Mouse (Mus musculus) embryonic facial prominence, embryonic 15.5 days (tissue): ENCODE measurements around the gene Rpl35a. TPM values are rescaled to one million over a fixed set of nuclear protein-coding genes. Genes with fewer than 3 reads are reported as not detected.
"Not testable (repeated sequence)": the region's sequence is repeated elsewhere in the genome, so short reads cannot be mapped to it uniquely, and the experiment has no call there.

ENCODE experiments used
- ATAC-seq: fragments of 200-750 bp; cut with Nextera tagmentation; 2 replicates; pipeline ENCODE4 v1.8.0; 2017; ENCODE audit warnings: low read depth, moderate TSS enrichment; ENCODE audit not compliant: insufficient number of reproducible peaks, low FRiP score, low TSS enrichment
- H3K27ac ChIP-seq: fragments of 300-500 bp; sonication (generic); replicated peaks from 2 replicates; pipeline ENCODE4 v1.5.1; 2015; ENCODE audit warnings: mild to moderate bottlenecking, inconsistent platforms
- H3K27me3 ChIP-seq: fragments of 300-500 bp; sonication (generic); 2 replicates; pipeline ENCODE4 v1.6.1; 2015; ENCODE audit warnings: inconsistent platforms
- H3K36me3 ChIP-seq: fragments of 300-500 bp; sonication (generic); 2 replicates; pipeline ENCODE4 v1.6.1; 2015; ENCODE audit warnings: mild to moderate bottlenecking, inconsistent platforms
- H3K4me1 ChIP-seq: fragments of 300-500 bp; sonication (generic); 2 replicates; pipeline ENCODE4 v1.6.1; 2015; ENCODE audit warnings: inconsistent platforms
- H3K4me2 ChIP-seq: fragments of 300-500 bp; sonication (generic); replicated peaks from 2 replicates; pipeline ENCODE4 v1.6.1; 2015; ENCODE audit warnings: mild to moderate bottlenecking, inconsistent platforms
- H3K4me3 ChIP-seq: fragments of 300-500 bp; sonication (generic); replicated peaks from 2 replicates; pipeline ENCODE4 v1.5.1; 2015; ENCODE audit warnings: mild to moderate bottlenecking, inconsistent platforms
- H3K9ac ChIP-seq: fragments of 300-500 bp; sonication (generic); 2 replicates; pipeline ENCODE4 v1.6.1; 2015; ENCODE audit warnings: inconsistent platforms
- H3K9me3 ChIP-seq: fragments of 300-500 bp; sonication (generic); replicated peaks from 2 replicates; pipeline ENCODE4 v1.6.1; 2016; ENCODE audit warnings: inconsistent platforms
- WGBS: fragments of 180-500 bp; shearing (Covaris S2); methylation state at CpG from one replicate; pipeline ENCODE4 v1.1.7; 2015; 5-methylcytosine and 5-hydroxymethylcytosine counted together
- polyA plus RNA-seq: library from polyadenylated mRNA; unstranded; fragments of >200 nt; fragmentation: Nextera tagmentation; extraction: Ambion mirVana; gene quantifications from 2 replicates; pipeline ENCODE4 v1.2.1, GENCODE M21; 2015

Rpl35a gene
- polyA plus RNA-seq, 1 experiment from 2014 or later, result 937 TPM

DNA sequence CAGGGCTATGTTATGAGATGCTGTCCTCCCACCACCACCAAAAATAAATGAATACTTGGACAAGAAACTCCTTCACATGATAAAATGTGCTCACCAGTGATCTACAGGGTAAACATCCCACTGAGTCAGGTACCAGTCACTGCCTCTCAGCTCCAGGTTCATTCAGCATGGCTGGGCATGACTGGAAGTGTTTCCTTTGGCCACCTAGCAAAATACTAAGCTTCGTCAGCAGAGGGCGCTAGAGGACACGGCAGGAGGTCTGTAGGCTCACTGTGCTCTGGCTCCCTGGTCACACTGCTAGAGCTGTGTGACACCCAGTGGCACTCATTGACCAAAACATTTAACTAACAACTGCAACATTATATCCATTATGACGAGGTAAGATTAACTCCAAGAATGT lies 32.5 kb upstream of the Rpl35a start:
- H3K4me3 ChIP-seq, result no peak overlapping the region
- no peak overlapping the region for H3K27ac ChIP-seq
- 5% methylated on average over 4 of the region's 4 CpGs for WGBS
- H3K27me3 ChIP-seq, result no peaks in the 10 kb centered on the region
- H3K4me1 ChIP-seq, result no peaks in the 10 kb centered on the region
- no peak overlapping the region for H3K9ac ChIP-seq
- H3K36me3 ChIP-seq, result no peaks in the 10 kb centered on the region
- no peaks in the 10 kb centered on the region for H3K9me3 ChIP-seq
- no peak for ATAC-seq
- no peak overlapping the region for H3K4me2 ChIP-seq

DNA sequence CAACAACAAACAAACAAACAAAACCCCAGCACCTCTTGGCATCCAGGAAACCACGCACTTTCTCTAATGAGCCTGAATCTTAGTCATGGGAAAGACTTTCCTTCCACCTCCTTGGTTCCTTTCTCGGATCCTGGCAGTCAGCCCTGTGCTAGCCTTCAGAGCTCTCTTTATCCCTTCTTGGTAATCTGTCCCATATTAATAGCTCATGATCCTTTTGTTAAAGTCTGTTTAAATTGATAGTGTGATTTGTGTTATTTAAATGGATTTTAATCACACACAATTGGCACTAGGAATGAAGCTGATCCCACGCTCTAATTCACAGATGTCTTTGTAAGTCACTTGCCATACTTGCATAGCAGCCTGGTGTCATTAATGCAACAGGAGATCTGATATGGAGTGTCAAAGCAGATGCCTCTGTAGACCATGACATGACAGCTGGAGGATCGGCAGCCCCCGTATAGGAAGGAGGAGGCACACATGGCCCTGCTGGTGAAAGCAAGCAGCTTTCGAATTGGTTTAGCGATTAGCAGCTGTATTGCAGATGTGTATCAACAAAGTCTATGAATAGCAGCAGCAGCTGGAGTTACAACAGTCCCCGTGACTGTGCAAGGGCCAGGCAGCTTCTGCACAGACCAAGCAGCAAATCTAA lies 31.7 kb upstream of the Rpl35a start:
- 44% methylated on average over 8 of the region's 8 CpGs for WGBS
- no peak overlapping the region for H3K4me3 ChIP-seq
- ATAC-seq, result no peak; the same call in 1 of the 2 replicates
- no peaks in the 10 kb centered on the region for H3K36me3 ChIP-seq
- H3K27ac ChIP-seq, result no peak overlapping the region
- H3K27me3 ChIP-seq, result no peaks in the 10 kb centered on the region
- H3K4me2 ChIP-seq, result no peak overlapping the region
- no peaks in the 10 kb centered on the region for H3K9me3 ChIP-seq
- no peak overlapping the region for H3K9ac ChIP-seq
- H3K4me1 ChIP-seq, result no peaks in the 10 kb centered on the region

DNA sequence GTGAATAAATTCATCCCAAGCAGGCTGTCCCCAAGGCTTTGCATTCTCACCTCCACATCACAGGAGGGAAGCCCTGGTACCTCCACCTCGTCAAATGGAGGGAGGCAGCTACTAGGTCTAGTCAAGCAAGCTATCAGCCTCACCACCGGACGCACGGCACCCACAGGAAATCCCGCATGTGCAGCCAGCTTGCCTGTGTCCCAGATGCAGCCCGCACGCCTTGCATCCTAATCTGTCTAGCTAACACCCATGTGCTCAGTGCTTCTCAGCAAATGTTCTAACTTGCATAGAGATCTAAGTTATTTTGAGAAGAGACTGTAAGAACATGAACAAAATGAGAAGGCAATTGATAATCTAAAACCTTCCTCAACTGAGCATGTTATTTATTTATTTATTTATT lies 29.9 kb upstream of the Rpl35a start:
- H3K9ac ChIP-seq, result no peak overlapping the region
- H3K36me3 ChIP-seq, result no peaks in the 10 kb centered on the region
- no peaks in the 10 kb centered on the region for H3K27me3 ChIP-seq
- no peak overlapping the region for H3K4me2 ChIP-seq
- H3K4me3 ChIP-seq, result no peak overlapping the region
- H3K9me3 ChIP-seq, result no peaks in the 10 kb centered on the region
- no peak for ATAC-seq
- H3K27ac ChIP-seq, result no peak overlapping the region
- WGBS, result 69% methylated on average over 7 of the region's 7 CpGs
- no peaks in the 10 kb centered on the region for H3K4me1 ChIP-seq

DNA sequence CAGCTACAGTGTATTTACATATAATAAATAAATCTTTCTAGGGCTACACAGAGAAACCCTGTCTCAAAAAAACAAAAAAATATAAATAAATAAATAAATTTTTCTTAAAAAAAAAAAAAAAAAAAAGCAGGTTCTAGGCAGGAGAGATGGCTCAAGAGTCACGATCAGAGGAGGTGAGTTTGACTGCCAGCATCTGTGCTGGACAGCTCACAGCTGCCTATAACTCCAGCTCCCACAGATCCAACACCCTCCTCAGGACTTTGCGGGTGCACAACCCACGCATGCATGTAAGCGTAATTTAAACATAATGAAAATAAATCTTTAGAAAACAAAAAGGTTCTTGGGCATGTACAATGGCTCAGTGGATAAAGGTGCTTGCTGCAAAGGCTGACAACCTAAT lies 20.2 kb upstream of the Rpl35a start:
- H3K4me2 ChIP-seq, result no peak overlapping the region
- 65% methylated on average over 4 of the region's 4 CpGs for WGBS
- no peak overlapping the region for H3K27ac ChIP-seq
- H3K4me3 ChIP-seq, result no peak overlapping the region
- no peaks in the 10 kb centered on the region for H3K27me3 ChIP-seq
- no peak for ATAC-seq
- H3K9me3 ChIP-seq, result no peaks in the 10 kb centered on the region
- H3K4me1 ChIP-seq, result no peaks in the 10 kb centered on the region
- H3K9ac ChIP-seq, result no peak overlapping the region
- no peaks in the 10 kb centered on the region for H3K36me3 ChIP-seq

DNA sequence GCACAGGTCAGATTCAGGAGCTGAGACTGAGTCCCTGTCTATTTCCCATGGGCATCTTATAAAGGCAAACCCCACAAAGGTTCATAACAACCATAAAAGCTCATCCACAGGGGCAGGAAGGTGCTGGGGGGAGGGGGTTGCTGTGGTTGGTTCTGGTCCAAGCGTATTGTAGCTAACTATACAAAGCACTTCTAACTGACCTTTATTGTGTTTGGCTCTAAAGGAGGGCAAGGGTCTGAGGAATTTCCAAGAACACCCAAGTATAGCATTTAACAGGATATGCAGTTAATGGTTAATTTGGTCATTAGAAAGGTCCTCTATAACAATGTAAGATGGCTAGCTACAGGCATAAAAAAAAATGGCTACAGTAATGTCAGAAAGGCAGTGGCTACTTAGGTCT lies 13.6 kb upstream of the Rpl35a start:
- H3K27me3 ChIP-seq, result no peaks in the 10 kb centered on the region
- no peaks in the 10 kb centered on the region for H3K9me3 ChIP-seq
- H3K36me3 ChIP-seq, result no peaks in the 10 kb centered on the region
- H3K4me2 ChIP-seq, result no peak overlapping the region
- no peak for ATAC-seq
- H3K27ac ChIP-seq, result no peak overlapping the region
- no peak overlapping the region for H3K9ac ChIP-seq
- no peaks in the 10 kb centered on the region for H3K4me1 ChIP-seq
- no peak overlapping the region for H3K4me3 ChIP-seq
- 88% methylated on average over 1 of the region's 1 CpGs for whole genome bisulfite sequencing

DNA sequence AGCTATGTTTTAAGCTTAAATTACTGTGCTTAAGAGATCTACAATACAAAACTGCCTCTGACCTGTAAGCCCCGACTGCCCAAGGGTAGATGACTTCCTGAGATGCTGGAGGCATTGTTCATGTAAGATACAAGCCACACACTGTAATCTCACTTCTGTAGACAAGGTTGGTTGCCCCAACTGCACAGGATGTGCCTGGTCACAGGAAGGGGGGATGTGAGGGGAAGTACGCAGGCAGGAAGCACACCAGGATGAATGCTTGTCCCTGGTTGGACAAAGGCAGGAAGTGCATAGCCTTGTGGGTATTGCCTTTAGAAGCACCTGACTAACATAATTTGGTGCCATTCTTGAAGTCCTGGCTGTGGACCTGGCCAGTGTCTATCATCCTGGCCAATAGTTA lies 13.0 kb upstream of the Rpl35a start:
- ATAC-seq, result no peak
- H3K4me1 ChIP-seq, result no peaks in the 10 kb centered on the region
- H3K9me3 ChIP-seq, result no peaks in the 10 kb centered on the region
- no peaks in the 10 kb centered on the region for H3K36me3 ChIP-seq
- H3K9ac ChIP-seq, result no peak overlapping the region
- H3K27ac ChIP-seq, result no peak overlapping the region
- H3K4me2 ChIP-seq, result no peak overlapping the region
- WGBS, result 68% methylated on average over 2 of the region's 2 CpGs
- H3K27me3 ChIP-seq, result no peaks in the 10 kb centered on the region
- no peak overlapping the region for H3K4me3 ChIP-seq

DNA sequence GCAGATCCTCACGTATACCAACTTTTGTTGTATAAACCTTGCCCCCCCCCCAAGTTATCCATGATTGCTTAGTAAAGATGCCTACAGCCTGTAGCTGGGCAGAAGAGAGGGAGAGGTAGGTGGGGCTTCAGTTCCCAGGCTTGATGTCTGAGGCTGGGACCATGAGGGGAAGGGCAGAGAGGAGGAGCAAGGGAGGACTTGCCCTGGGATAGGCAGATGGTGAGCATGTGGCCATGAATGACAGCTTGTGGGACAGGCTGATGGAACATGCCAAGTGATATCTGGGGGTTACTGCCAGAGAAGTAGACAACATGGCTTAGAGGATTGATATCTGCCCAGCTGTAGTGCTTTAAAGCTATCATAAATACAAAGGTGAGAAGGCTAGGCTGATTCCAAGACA lies 8.2 kb upstream of the Rpl35a start:
- Histone ChIP-seq H3K27ac (no peak overlapping the region), H3K4me2 (no peak overlapping the region), H3K9me3 (no peaks in the 10 kb centered on the region), H3K27me3 (no peaks in the 10 kb centered on the region), H3K4me1 (no peaks in the 10 kb centered on the region), H3K4me3 (no peak overlapping the region), H3K36me3 (no peaks in the 10 kb centered on the region), H3K9ac (no peak overlapping the region)
- ATAC-seq, result no peak
- 89% methylated on average over 1 of the region's 1 CpGs for WGBS

DNA sequence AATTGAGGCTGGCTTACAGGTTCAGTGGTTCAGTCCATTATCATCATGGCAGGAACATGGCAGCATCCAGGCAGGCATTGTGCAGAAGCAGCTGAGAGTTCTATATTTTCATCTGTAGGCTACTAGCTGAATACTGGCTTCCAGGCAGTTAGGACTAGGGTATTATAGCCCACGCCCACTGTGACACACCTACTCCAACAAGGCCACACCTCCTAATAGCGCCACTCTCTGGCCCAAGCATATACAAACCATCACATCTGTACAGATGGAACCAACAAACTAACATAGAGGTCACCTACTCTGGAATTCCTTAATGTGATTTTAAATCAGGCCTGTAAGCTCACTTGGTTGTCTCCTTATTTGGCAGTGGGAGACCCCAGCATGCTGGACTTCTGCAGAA lies 7.6 kb upstream of the Rpl35a start:
- Histone ChIP-seq H3K4me3 (no peak overlapping the region), H3K4me1 (no peaks in the 10 kb centered on the region), H3K27ac (no peak overlapping the region), H3K9me3 (no peaks in the 10 kb centered on the region), H3K36me3 (no peaks in the 10 kb centered on the region), H3K27me3 (no peaks in the 10 kb centered on the region), H3K4me2 (no peak overlapping the region), H3K9ac (no peak overlapping the region)
- 72% methylated on average over 2 of the region's 2 CpGs for WGBS
- no peak for ATAC-seq

DNA sequence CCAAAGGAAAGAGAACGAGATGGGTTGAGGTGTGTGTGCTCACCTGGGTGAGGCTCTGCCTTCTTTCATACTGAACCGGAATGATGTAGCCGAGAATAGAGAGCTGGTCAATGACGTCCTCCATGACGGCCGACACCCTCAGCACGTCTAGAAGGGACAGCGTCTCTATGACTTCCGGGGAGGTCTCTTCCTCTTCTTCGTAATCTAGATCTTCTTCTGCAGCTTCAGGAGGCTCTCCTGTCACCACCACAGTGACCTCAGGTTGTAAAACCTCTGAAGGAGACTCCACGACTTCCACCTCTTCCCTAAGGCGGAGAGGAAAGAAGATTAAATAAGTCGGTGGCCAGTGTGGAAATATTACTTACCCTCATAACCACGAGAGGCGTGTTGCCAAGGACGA lies 6.4 kb upstream of the Rpl35a start:
- no peaks in the 10 kb centered on the region for H3K9me3 ChIP-seq
- no peak for ATAC-seq
- H3K4me1 ChIP-seq, result no peaks in the 10 kb centered on the region
- H3K9ac ChIP-seq, result no peak overlapping the region
- WGBS, result 89% methylated on average over 16 of the region's 16 CpGs
- no peaks in the 10 kb centered on the region for H3K36me3 ChIP-seq
- no peak overlapping the region for H3K4me2 ChIP-seq
- H3K4me3 ChIP-seq, result no peak overlapping the region
- H3K27ac ChIP-seq, result no peak overlapping the region
- H3K27me3 ChIP-seq, result no peaks in the 10 kb centered on the region

DNA sequence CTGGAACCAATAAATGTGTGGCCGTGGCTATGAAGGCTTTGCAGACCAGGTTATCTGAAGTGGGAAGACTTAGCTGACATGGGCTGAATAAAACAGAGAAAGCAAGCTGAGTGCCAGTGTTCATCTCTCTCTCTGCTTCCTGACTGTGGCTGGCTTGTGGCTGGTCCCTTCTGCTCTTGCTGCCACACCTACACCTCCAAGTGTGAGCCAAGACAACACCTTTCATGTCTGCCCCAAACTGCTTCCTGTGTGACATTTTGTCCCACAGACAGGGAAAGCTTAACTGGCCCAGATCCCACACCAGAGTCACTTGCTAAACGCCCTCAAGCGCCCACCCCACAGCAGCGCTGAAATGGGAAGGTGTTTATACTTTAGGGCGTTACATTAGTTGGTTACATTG lies 3.1 kb upstream of the Rpl35a start:
- Histone ChIP-seq H3K4me2 (no peak overlapping the region), H3K4me3 (no peak overlapping the region), H3K36me3 (peaks cover 4% of the 10 kb centered on the region), H3K9me3 (no peaks in the 10 kb centered on the region), H3K27me3 (no peaks in the 10 kb centered on the region), H3K27ac (no peak overlapping the region), H3K4me1 (peaks cover 8% of the 10 kb centered on the region), H3K9ac (no peak overlapping the region)
- WGBS, result 64% methylated on average over 5 of the region's 5 CpGs
- no peak for ATAC-seq

DNA sequence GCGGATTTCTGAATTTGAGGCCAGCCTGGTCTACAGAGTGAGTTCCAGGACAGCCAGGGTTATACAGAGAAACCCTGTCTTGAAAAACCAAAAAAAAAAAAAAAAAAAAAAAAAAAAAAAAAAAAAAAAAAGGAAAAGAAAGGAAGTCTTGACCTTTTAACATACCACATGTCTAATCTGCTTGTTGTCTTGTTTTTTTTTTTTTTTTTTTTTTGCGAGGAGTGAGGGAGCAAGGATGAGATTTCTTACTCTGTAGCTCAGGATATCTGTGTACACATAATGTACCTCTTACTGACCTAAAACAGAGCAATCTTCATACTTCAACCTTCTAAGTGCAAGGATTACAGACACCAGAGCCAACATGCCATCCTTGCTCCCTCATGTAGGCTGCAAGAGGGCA lies 1.3 kb upstream of the Rpl35a start:
- WGBS, result 81% methylated on average over 2 of the region's 2 CpGs
- not testable (repeated sequence) for ATAC-seq, H3K27me3 ChIP-seq, H3K9ac ChIP-seq, H3K4me3 ChIP-seq, H3K4me2 ChIP-seq, H3K9me3 ChIP-seq, H3K27ac ChIP-seq
- Histone ChIP-seq H3K4me1 (peaks cover 12% of the 10 kb centered on the region), H3K36me3 (peaks cover 20% of the 10 kb centered on the region)

DNA sequence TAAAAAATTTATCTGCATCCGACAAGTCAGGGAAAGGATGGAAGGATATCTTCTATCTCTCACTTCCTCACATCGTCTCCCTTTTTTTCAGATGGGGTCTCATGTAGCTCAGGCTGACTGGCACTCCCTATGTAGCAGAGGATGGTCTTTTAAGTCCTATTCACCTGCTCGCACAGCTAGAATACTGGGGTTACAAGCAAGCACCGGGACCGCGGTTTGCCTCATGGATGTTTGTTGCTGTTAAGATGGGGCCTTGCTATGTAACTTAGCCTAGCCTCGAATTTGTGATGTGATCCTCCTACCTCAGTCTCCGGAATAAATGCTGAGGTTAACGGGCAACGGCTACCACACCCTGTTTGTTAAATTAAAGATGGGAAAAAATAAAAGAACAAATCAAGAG lies 598 bp upstream of the Rpl35a start:
- H3K9me3 ChIP-seq, result no peaks in the 10 kb centered on the region
- H3K4me1 ChIP-seq, result peaks cover 12% of the 10 kb centered on the region
- H3K4me2 ChIP-seq, result peak overlapping the region; percentile 66
- H3K36me3 ChIP-seq, result peaks cover 27% of the 10 kb centered on the region
- H3K27ac ChIP-seq, result no peak overlapping the region
- 18% methylated on average over 10 of the region's 10 CpGs for WGBS
- ATAC-seq, result peak; percentile 12; the same call in 1 of the 2 replicates
- peak overlapping the region; percentile 92 for H3K4me3 ChIP-seq
- H3K9ac ChIP-seq, result no peak overlapping the region
- no peaks in the 10 kb centered on the region for H3K27me3 ChIP-seq
